Mouse (Mus musculus) liver, embryonic 16.5 days (tissue): Measurements from ENCODE around the gene Myo3b. TPM values are rescaled to one million over a fixed set of nuclear protein-coding genes. Genes with fewer than 3 reads are reported as not detected.

Experiments used
- ATAC-seq: fragments of 200-750 bp; cut with Nextera tagmentation; 2 replicates; pipeline ENCODE4 v1.8.0; 2017; ENCODE audit warnings: low read depth, mild to moderate bottlenecking, moderate number of reproducible peaks, moderate library complexity
- H3K27ac ChIP-seq: fragments of 300-500 bp; sonication (generic); 2 replicates; pipeline ENCODE4 v1.5.1; 2014; ENCODE audit warnings: mild to moderate bottlenecking, low read length
- H3K27me3 ChIP-seq: fragments of 300-500 bp; sonication (generic); 2 replicates; pipeline ENCODE4 v1.6.1; 2014; ENCODE audit warnings: low read depth, low read length, mixed read lengths; ENCODE audit not compliant: control insufficient read depth, insufficient read depth
- H3K36me3 ChIP-seq: fragments of 300-500 bp; sonication (generic); 2 replicates; pipeline ENCODE4 v1.6.1; 2014; ENCODE audit warnings: mild to moderate bottlenecking; ENCODE audit not compliant: control insufficient read depth, insufficient read depth
- H3K4me1 ChIP-seq: fragments of 300-500 bp; sonication (generic); 2 replicates; pipeline ENCODE4 v1.6.1; 2014; ENCODE audit warnings: low read depth, low read length, mixed read lengths; ENCODE audit not compliant: control insufficient read depth
- H3K4me2 ChIP-seq: fragments of 300-500 bp; sonication (generic); 2 replicates; pipeline ENCODE4 v1.6.1; 2014; ENCODE audit warnings: low read depth, low read length, mixed read lengths
- H3K4me3 ChIP-seq: fragments of 300-500 bp; sonication (generic); 2 replicates; pipeline ENCODE4 v1.5.1; 2014; ENCODE audit warnings: low read depth, mild to moderate bottlenecking, low read length
- H3K9ac ChIP-seq: fragments of 300-500 bp; sonication (generic); 2 replicates; pipeline ENCODE4 v1.6.1; 2014; ENCODE audit warnings: low read depth, low read length
- H3K9me3 ChIP-seq: fragments of 300-500 bp; sonication (generic); replicated peaks from 2 replicates; pipeline ENCODE4 v1.6.1; 2016; ENCODE audit warnings: low read length; ENCODE audit not compliant: control insufficient read depth
- WGBS: fragments of 180-500 bp; shearing (Covaris S2); extraction: QIAGEN DNeasy Blood & Tissue Kit; methylation state at CpG from one replicate; pipeline ENCODE4 v1.1.7; 2014; ENCODE audit not compliant: insufficient replicate concordance; 5-methylcytosine and 5-hydroxymethylcytosine counted together
- polyA plus RNA-seq: library from polyadenylated mRNA; unstranded; fragments of >200 nt; fragmentation: Nextera tagmentation; extraction: Ambion mirVana; gene quantifications from 2 replicates; pipeline ENCODE4 v1.2.1, GENCODE M21; 2015

Gene Myo3b
- polyA plus RNA-seq, 1 experiment from 2014 or later, result not detected

GRCm38 (mm10) chr2:70113798-70114782 is 75.2 kb downstream of the Myo3b start:
- no peaks in the 10 kb centered on the region for H3K9me3 ChIP-seq
- no peak overlapping the region for H3K9ac ChIP-seq
- H3K4me1 ChIP-seq, result no peaks in the 10 kb centered on the region
- no peak for ATAC-seq
- H3K36me3 ChIP-seq, result no peaks in the 10 kb centered on the region
- no peak overlapping the region for H3K4me3 ChIP-seq
- no peak overlapping the region for H3K4me2 ChIP-seq
- no peak overlapping the region for H3K27ac ChIP-seq
- 49% methylated on average over 12 of the region's 12 CpGs for WGBS
- H3K27me3 ChIP-seq, result no peaks in the 10 kb centered on the region

GRCm38 (mm10) chr2:70118376-70119264 is 79.7 kb downstream of the Myo3b start:
- Histone ChIP-seq H3K27ac (no peak overlapping the region), H3K9me3 (no peaks in the 10 kb centered on the region), H3K36me3 (no peaks in the 10 kb centered on the region), H3K4me1 (no peaks in the 10 kb centered on the region), H3K4me3 (no peak overlapping the region), H3K9ac (no peak overlapping the region), H3K4me2 (no peak overlapping the region), H3K27me3 (no peaks in the 10 kb centered on the region)
- 40% methylated on average over 16 of the region's 16 CpGs for WGBS
- ATAC-seq, result no peak

- Histone ChIP-seq H3K27ac (no peak overlapping the region), H3K9me3 (no peaks in the 10 kb centered on the region), H3K27me3 (no peaks in the 10 kb centered on the region), H3K4me1 (no peaks in the 10 kb centered on the region), H3K36me3 (no peaks in the 10 kb centered on the region), H3K4me2 (no peak overlapping the region), H3K9ac (no peak overlapping the region), H3K4me3 (no peak overlapping the region)
- WGBS, result 72% methylated on average over 2 of the region's 2 CpGs
- no peak for ATAC-seq
These were observed 80.3 kb downstream of the Myo3b start for GRCm38 (mm10) chr2:70119265-70119663.

GRCm38 (mm10) chr2:70126330-70126729 is 87.4 kb downstream of the Myo3b start:
- H3K27me3 ChIP-seq, result peaks cover 12% of the 10 kb centered on the region
- H3K36me3 ChIP-seq, result no peaks in the 10 kb centered on the region
- no peak for ATAC-seq
- WGBS, result 63% methylated on average over 10 of the region's 10 CpGs
- H3K4me2 ChIP-seq, result no peak overlapping the region
- H3K4me1 ChIP-seq, result no peaks in the 10 kb centered on the region
- no peak overlapping the region for H3K9ac ChIP-seq
- no peak overlapping the region for H3K27ac ChIP-seq
- no peaks in the 10 kb centered on the region for H3K9me3 ChIP-seq
- H3K4me3 ChIP-seq, result no peak overlapping the region

GRCm38 (mm10) chr2:70126783-70127182 is 87.9 kb downstream of the Myo3b start:
- Histone ChIP-seq H3K4me1 (no peaks in the 10 kb centered on the region), H3K4me3 (no peak overlapping the region), H3K9ac (no peak overlapping the region), H3K9me3 (no peaks in the 10 kb centered on the region), H3K27ac (no peak overlapping the region), H3K4me2 (no peak overlapping the region), H3K36me3 (no peaks in the 10 kb centered on the region), H3K27me3 (peaks cover 12% of the 10 kb centered on the region)
- ATAC-seq, result no peak
- whole genome bisulfite sequencing, result 1% methylated on average over 13 of the region's 13 CpGs

GRCm38 (mm10) chr2:70127351-70128148 is 88.6 kb downstream of the Myo3b start:
- Histone ChIP-seq H3K27ac (no peak overlapping the region), H3K9me3 (no peaks in the 10 kb centered on the region), H3K4me3 (no peak overlapping the region), H3K36me3 (no peaks in the 10 kb centered on the region), H3K4me2 (no peak overlapping the region), H3K27me3 (peaks cover 12% of the 10 kb centered on the region), H3K4me1 (no peaks in the 10 kb centered on the region), H3K9ac (no peak overlapping the region)
- ATAC-seq, result no peak
- 15% methylated on average over 21 of the region's 21 CpGs for WGBS

- ATAC-seq, result no peak
- H3K9me3 ChIP-seq, result no peaks in the 10 kb centered on the region
- no peak overlapping the region for H3K4me2 ChIP-seq
- H3K9ac ChIP-seq, result no peak overlapping the region
- no peak overlapping the region for H3K4me3 ChIP-seq
- no peaks in the 10 kb centered on the region for H3K36me3 ChIP-seq
- H3K27me3 ChIP-seq, result peaks cover 12% of the 10 kb centered on the region
- no peaks in the 10 kb centered on the region for H3K4me1 ChIP-seq
- no peak overlapping the region for H3K27ac ChIP-seq
- WGBS, result 31% methylated on average over 6 of the region's 6 CpGs
These were observed 89.7 kb downstream of the Myo3b start for GRCm38 (mm10) chr2:70128590-70128989.

- Histone ChIP-seq H3K4me2 (no peak overlapping the region), H3K9ac (no peak overlapping the region), H3K27me3 (peaks cover 12% of the 10 kb centered on the region), H3K27ac (no peak overlapping the region), H3K4me1 (no peaks in the 10 kb centered on the region), H3K36me3 (no peaks in the 10 kb centered on the region), H3K4me3 (no peak overlapping the region), H3K9me3 (no peaks in the 10 kb centered on the region)
- 47% methylated on average over 3 of the region's 3 CpGs for WGBS
- no peak for ATAC-seq
These were observed 90.6 kb downstream of the Myo3b start for GRCm38 (mm10) chr2:70129566-70129965.
